Mouse (Mus musculus): ENCODE measurements at regions not wholly inside any gene's neighbourhood (a gene's known extent, or its start where the extent isn't known, plus 50 kb on each side); places are given as distances from the start of the nearest gene placed in this dataset.

GRCm38 (mm10) chr1:153962161-153962720 lies 62.2 kb upstream of the Teddm2 start:
- Histone ChIP-seq H3K4me3 (replicated peaks; ENCODE audit: extremely low read depth, low read depth, low read length) (no peak overlapping the region), H3K4me1 (ENCODE audit: control insufficient read depth, insufficient read depth, low read length) (peaks cover 5% of the 10 kb centered on the region; the same call in 1 of the 2 replicates)
- no peak for DNase-seq
- no peak for TF ChIP-seq CTCF (IDR thresholded peaks at IDR 0.05; ENCODE audit: insufficient read depth, low read length)
- TF ChIP-seq POLR2A (IDR thresholded peaks at IDR 0.05; ENCODE audit: borderline replicate concordance, extremely low read depth, low read depth, low read length), result no peak
- WGBS, result 56% methylated on average over 8 of the region's 8 CpGs

- TF ChIP-seq POLR2A (IDR thresholded peaks at IDR 0.05; ENCODE audit: borderline replicate concordance, extremely low read depth, low read depth, low read length) (no peak), CTCF (IDR thresholded peaks at IDR 0.05; ENCODE audit: insufficient read depth, low read length) (no peak)
- Histone ChIP-seq H3K4me1 (ENCODE audit: control insufficient read depth, insufficient read depth, low read length) (peaks cover 5% of the 10 kb centered on the region; the same call in 1 of the 2 replicates), H3K4me3 (replicated peaks; ENCODE audit: extremely low read depth, low read depth, low read length) (no peak overlapping the region)
- 34% methylated on average over 9 of the region's 9 CpGs for WGBS
- DNase-seq, result no peak
Observed at GRCm38 (mm10) chr1:153963744-153964342, 63.8 kb upstream of the Teddm2 start.

GRCm38 (mm10) chr1:153969401-153969800 lies 69.4 kb upstream of the Teddm2 start:
- no peak for DNase-seq
- no peak for TF ChIP-seq POLR2A (IDR thresholded peaks at IDR 0.05; ENCODE audit: borderline replicate concordance, extremely low read depth, low read depth, low read length)
- TF ChIP-seq CTCF (IDR thresholded peaks at IDR 0.05; ENCODE audit: insufficient read depth, low read length), result no peak
- no peak overlapping the region for H3K4me3 ChIP-seq (replicated peaks; ENCODE audit: extremely low read depth, low read depth, low read length)
- 60% methylated on average over 4 of the region's 4 CpGs for WGBS
- no peaks in the 10 kb centered on the region for H3K4me1 ChIP-seq (ENCODE audit: control insufficient read depth, insufficient read depth, low read length)

GRCm38 (mm10) chr1:153974300-153974699 lies 74.3 kb upstream of the Teddm2 start:
- no peak for TF ChIP-seq POLR2A (IDR thresholded peaks at IDR 0.05; ENCODE audit: borderline replicate concordance, extremely low read depth, low read depth, low read length)
- no peaks in the 10 kb centered on the region for H3K4me1 ChIP-seq (ENCODE audit: control insufficient read depth, insufficient read depth, low read length)
- DNase-seq, result no peak
- H3K4me3 ChIP-seq (replicated peaks; ENCODE audit: extremely low read depth, low read depth, low read length), result no peak overlapping the region
- WGBS, result 39% methylated on average over 1 of the region's 1 CpGs

- TF ChIP-seq POLR2A (IDR thresholded peaks at IDR 0.05; ENCODE audit: borderline replicate concordance, extremely low read depth, low read depth, low read length) (no peak), CTCF (IDR thresholded peaks at IDR 0.05; ENCODE audit: insufficient read depth, low read length) (no peak)
- 67% methylated on average over 5 of the region's 5 CpGs for WGBS
- Histone ChIP-seq H3K4me1 (ENCODE audit: control insufficient read depth, insufficient read depth, low read length) (no peaks in the 10 kb centered on the region), H3K4me3 (replicated peaks; ENCODE audit: extremely low read depth, low read depth, low read length) (no peak overlapping the region)
- no peak for DNase-seq
Observed at GRCm38 (mm10) chr1:153977963-153978726, 78.1 kb upstream of the Teddm2 start.

- Histone ChIP-seq H3K4me3 (replicated peaks; ENCODE audit: extremely low read depth, low read depth, low read length) (no peak overlapping the region), H3K4me1 (ENCODE audit: control insufficient read depth, insufficient read depth, low read length) (no peaks in the 10 kb centered on the region)
- TF ChIP-seq CTCF (IDR thresholded peaks at IDR 0.05; ENCODE audit: insufficient read depth, low read length) (no peak), POLR2A (IDR thresholded peaks at IDR 0.05; ENCODE audit: borderline replicate concordance, extremely low read depth, low read depth, low read length) (no peak)
- no peak for DNase-seq
- 60% methylated on average over 6 of the region's 6 CpGs for WGBS
Observed at GRCm38 (mm10) chr1:153980886-153981285, 80.9 kb upstream of the Teddm2 start.

- TF ChIP-seq CTCF (IDR thresholded peaks at IDR 0.05; ENCODE audit: insufficient read depth, low read length), result no peak
- DNase-seq, result no peak
- Histone ChIP-seq H3K4me1 (ENCODE audit: control insufficient read depth, insufficient read depth, low read length) (no peaks in the 10 kb centered on the region), H3K4me3 (replicated peaks; ENCODE audit: extremely low read depth, low read depth, low read length) (no peak overlapping the region)
- 78% methylated on average over 5 of the region's 5 CpGs for WGBS
Observed at GRCm38 (mm10) chr1:153985595-153985994, 85.6 kb upstream of the Teddm2 start.

- TF ChIP-seq POLR2A (IDR thresholded peaks at IDR 0.05; ENCODE audit: borderline replicate concordance, extremely low read depth, low read depth, low read length), result no peak
- no peak for TF ChIP-seq CTCF (IDR thresholded peaks at IDR 0.05; ENCODE audit: insufficient read depth, low read length)
- 66% methylated on average over 6 of the region's 6 CpGs for WGBS
- H3K4me3 ChIP-seq (replicated peaks; ENCODE audit: extremely low read depth, low read depth, low read length), result no peak overlapping the region
- H3K4me1 ChIP-seq (ENCODE audit: control insufficient read depth, insufficient read depth, low read length), result no peaks in the 10 kb centered on the region
- DNase-seq, result no peak
Observed at GRCm38 (mm10) chr1:153986632-153987031, 86.6 kb upstream of the Teddm2 start.

- no peak for DNase-seq
- TF ChIP-seq CTCF (IDR thresholded peaks at IDR 0.05; ENCODE audit: insufficient read depth, low read length) (no peak), POLR2A (IDR thresholded peaks at IDR 0.05; ENCODE audit: borderline replicate concordance, extremely low read depth, low read depth, low read length) (no peak)
- WGBS, result 47% methylated on average over 2 of the region's 2 CpGs
- H3K4me3 ChIP-seq (replicated peaks; ENCODE audit: extremely low read depth, low read depth, low read length), result no peak overlapping the region
- H3K4me1 ChIP-seq (ENCODE audit: control insufficient read depth, insufficient read depth, low read length), result no peaks in the 10 kb centered on the region
Observed at GRCm38 (mm10) chr1:153988297-153988696, 88.3 kb upstream of the Teddm2 start.
